In genomic region chr2:65948808-65949207, GRCm38 (mm10) we compare ENCODE assay signal across 23 mouse cellular contexts.
A peak's percentile ranks its signal among the peaks of the same experiment; 100 is the strongest.
DNase-seq lines count a peak whose midpoint lies in the region; ATAC-seq and TF ChIP-seq lines count a peak whose summit lies in the region.
"Had no signal": no experiment of that assay in that cellular context is flagged by ENCODE, and none has a peak within 500 bp of the region (broad histone marks: within the 10 kb centered on the region; RNA-seq: fewer than 3 reads in every experiment).

No protein-coding gene starts in this region.

- no peak for ATAC-seq in heart, embryonic 12.5 days (ENCODE audit: insufficient number of reproducible peaks, low FRiP score)
- no peak for ATAC-seq in midbrain, embryonic 11.5 days (ENCODE audit: low FRiP score)
- no peak for ATAC-seq in midbrain, embryonic 14.5 days (ENCODE audit: low FRiP score, low TSS enrichment)
- ATAC-seq: forebrain, embryonic 14.5 days; forebrain, embryonic 16.5 days had no signal

- no peaks in the 10 kb centered on the region for H3K9me3 ChIP-seq in heart, embryonic 12.5 days (replicated peaks)
- no peaks in the 10 kb centered on the region for H3K9me3 ChIP-seq in midbrain, embryonic 11.5 days (ENCODE audit: control insufficient read depth, low read length)
- H3K9me3 ChIP-seq in midbrain, embryonic 14.5 days (ENCODE audit: control insufficient read depth, low read length), result no peaks in the 10 kb centered on the region
- H3K9me3 ChIP-seq: embryonic facial prominence, embryonic 13.5 days; embryonic facial prominence, embryonic 15.5 days; forebrain, embryonic 10.5 days; forebrain, embryonic 12.5 days had no signal

- no peak for DNase-seq in heart, adult 2 months
- DNase-seq in midbrain, embryonic 11.5 days (ENCODE audit: low spot score, missing footprints), result peak; percentile 14
- DNase-seq in midbrain, embryonic 14.5 days, result no peak
- DNase-seq in testis, postnatal 14 days (ENCODE audit: low spot score), result no peak
- no peak for DNase-seq in cerebellum, adult 8-10 months
- DNase-seq: adrenal gland, adult 2 months; adrenal gland, postnatal 10 days; adrenal gland, postnatal 25 days; cerebellum, adult 11-12 months; cerebellum, adult 2 months; cerebellum, adult 9-11 months; cerebellum, postnatal 14 days; cerebellum, postnatal 36 days; embryo, embryonic 11 days had no signal

- intact Hi-C loops in heart, adult 2 months (cut with DNase I), result no loop called here

- no peak for TF ChIP-seq CTCF in heart, adult 2 months (IDR thresholded peaks at IDR 0.05)
- no peak for TF ChIP-seq CTCF in testis, adult 2 months (IDR thresholded peaks at IDR 0.05; ENCODE audit: control insufficient read depth, insufficient read depth, insufficient replicate concordance, low read depth, low read length)

- H3K4me2 ChIP-seq in heart, embryonic 12.5 days, result 0 out of 2 replicates have a peak overlapping the region, but pooled peaks have one; percentile 16
- H3K4me2 ChIP-seq in midbrain, embryonic 11.5 days, result no peak overlapping the region
- no peak overlapping the region for H3K4me2 ChIP-seq in midbrain, embryonic 14.5 days (ENCODE audit: low read length)
- H3K4me2 ChIP-seq: embryonic facial prominence, embryonic 13.5 days; embryonic facial prominence, embryonic 15.5 days; forebrain, embryonic 12.5 days had no signal

- TF ChIP-seq EP300 in heart, adult 2 months (IDR thresholded peaks at IDR 0.05; ENCODE audit: insufficient read depth, low read depth, low read length), result no peak

- H3K36me3 ChIP-seq in heart, embryonic 12.5 days, result no peaks in the 10 kb centered on the region
- H3K36me3 ChIP-seq in heart, adult 2 months (ENCODE audit: control insufficient read depth, insufficient read depth, low read length), result no peaks in the 10 kb centered on the region
- 0 out of 2 replicates have a peak, but pooled peaks cover 4% of the 10 kb centered on the region for H3K36me3 ChIP-seq in midbrain, embryonic 11.5 days (ENCODE audit: control insufficient read depth, insufficient read depth, low read length)
- peaks cover 16% of the 10 kb centered on the region for H3K36me3 ChIP-seq in midbrain, embryonic 14.5 days (ENCODE audit: control insufficient read depth, insufficient read depth, low read length)
- no peaks in the 10 kb centered on the region for H3K36me3 ChIP-seq in testis, adult 2 months (ENCODE audit: control insufficient read depth, insufficient read depth, low read length)
- H3K36me3 ChIP-seq: embryonic facial prominence, embryonic 15.5 days had no signal

- no peaks in the 10 kb centered on the region for H3K79me2 ChIP-seq in heart, adult 2 months (replicated peaks; ENCODE audit: control insufficient read depth, insufficient read depth, low read length)

- H3K27ac ChIP-seq in heart, embryonic 12.5 days (ENCODE audit: poor library complexity, severe bottlenecking), result no peak overlapping the region
- no peak overlapping the region for H3K27ac ChIP-seq in heart, adult 2 months
- no peak overlapping the region for H3K27ac ChIP-seq in midbrain, embryonic 11.5 days (ENCODE audit: low read depth, low read length)
- H3K27ac ChIP-seq in midbrain, embryonic 14.5 days (replicated peaks; ENCODE audit: low read depth, low read length), result no peak overlapping the region
- no peak overlapping the region for H3K27ac ChIP-seq in testis, adult 2 months (ENCODE audit: control insufficient read depth, insufficient read depth, low read depth, low read length)
- H3K27ac ChIP-seq: embryonic facial prominence, embryonic 13.5 days; embryonic facial prominence, embryonic 15.5 days; forebrain, embryonic 10.5 days; forebrain, embryonic 12.5 days had no signal

- no peaks in the 10 kb centered on the region for H3K27me3 ChIP-seq in heart, embryonic 12.5 days (replicated peaks)
- no peaks in the 10 kb centered on the region for H3K27me3 ChIP-seq in heart, adult 2 months (ENCODE audit: control insufficient read depth, insufficient read depth, low read length)
- no peaks in the 10 kb centered on the region for H3K27me3 ChIP-seq in midbrain, embryonic 11.5 days (ENCODE audit: control insufficient read depth, insufficient read depth, low read length)
- H3K27me3 ChIP-seq in midbrain, embryonic 14.5 days (ENCODE audit: control insufficient read depth, insufficient read depth, low read length), result no peaks in the 10 kb centered on the region
- H3K27me3 ChIP-seq in testis, adult 2 months (ENCODE audit: control insufficient read depth, insufficient read depth, low read length), result no peaks in the 10 kb centered on the region
- H3K27me3 ChIP-seq: embryonic facial prominence, embryonic 13.5 days; embryonic facial prominence, embryonic 15.5 days; forebrain, embryonic 12.5 days had no signal

- 76% methylated on average over 16 of the region's 16 CpGs for WGBS in heart, embryonic 12.5 days
- 68% methylated on average over 16 of the region's 16 CpGs for WGBS in heart, adult 2 months
- WGBS in midbrain, embryonic 11.5 days, result 91% methylated on average over 16 of the region's 16 CpGs
- 88% methylated on average over 16 of the region's 16 CpGs for WGBS in midbrain, embryonic 14.5 days

- H3K4me1 ChIP-seq in heart, embryonic 12.5 days (replicated peaks), result no peaks in the 10 kb centered on the region
- no peaks in the 10 kb centered on the region for H3K4me1 ChIP-seq in heart, adult 2 months (ENCODE audit: control insufficient read depth, insufficient read depth, low read length)
- no peaks in the 10 kb centered on the region for H3K4me1 ChIP-seq in midbrain, embryonic 11.5 days (ENCODE audit: control insufficient read depth, insufficient read depth, low read length)
- peaks cover 19% of the 10 kb centered on the region for H3K4me1 ChIP-seq in midbrain, embryonic 14.5 days (ENCODE audit: control insufficient read depth, insufficient read depth, low read length)
- H3K4me1 ChIP-seq in testis, adult 2 months (ENCODE audit: control insufficient read depth, insufficient read depth, low read length), result peaks cover 2% of the 10 kb centered on the region; the same call in 1 of the 2 replicates
- H3K4me1 ChIP-seq: embryonic facial prominence, embryonic 15.5 days had no signal

- H3K4me3 ChIP-seq in heart, embryonic 12.5 days, result no peak overlapping the region
- H3K4me3 ChIP-seq in heart, adult 2 months, result no peak overlapping the region
- no peak overlapping the region for H3K4me3 ChIP-seq in midbrain, embryonic 11.5 days (ENCODE audit: low read depth, low read length)
- H3K4me3 ChIP-seq in midbrain, embryonic 14.5 days (replicated peaks; ENCODE audit: low read depth, low read length), result no peak overlapping the region
- peak overlapping the region; percentile 8 for H3K4me3 ChIP-seq in testis, adult 2 months (ENCODE audit: control insufficient read depth, low read depth, low read length)
- H3K4me3 ChIP-seq: embryonic facial prominence, embryonic 13.5 days; embryonic facial prominence, embryonic 15.5 days; erythroblast, embryonic 14.5 days; forebrain, embryonic 10.5 days; forebrain, embryonic 12.5 days had no signal

- no peak for TF ChIP-seq POLR2A in heart, adult 2 months (IDR thresholded peaks at IDR 0.05; ENCODE audit: insufficient read depth, low read depth, low read length)
- TF ChIP-seq POLR2A in testis, adult 2 months (IDR thresholded peaks at IDR 0.05; ENCODE audit: control insufficient read depth, low read depth, low read length), result no peak

- H3K9ac ChIP-seq in heart, embryonic 12.5 days, result no peak overlapping the region
- H3K9ac ChIP-seq in heart, adult 2 months (ENCODE audit: low read depth, low read length), result no peak overlapping the region
- no peak overlapping the region for H3K9ac ChIP-seq in midbrain, embryonic 11.5 days (ENCODE audit: low read length)
- no peak overlapping the region for H3K9ac ChIP-seq in midbrain, embryonic 14.5 days (replicated peaks; ENCODE audit: low read length)
- H3K9ac ChIP-seq: embryonic facial prominence, embryonic 13.5 days; embryonic facial prominence, embryonic 15.5 days; forebrain, embryonic 12.5 days had no signal
